Mouse (Mus musculus): ENCODE results near the gene Zfp800. TPM values are rescaled to one million over a fixed set of nuclear protein-coding genes. Genes with fewer than 3 reads are reported as not detected.

Gene Zfp800
- under 1 TPM; 0.11 to 0.57 TPM for polyA plus RNA-seq (2012; fragmentation: generic; extraction: Trizol)

GRCm38 (mm10) chr6:28397681-28398203 is at the start of gene Zfp800:
Gene Zfp800 (minus strand): TSS chr6:28398005.

GRCm38 (mm10) chr6:28428290-28428689 is 30.5 kb upstream of the Zfp800 start, which contains the start of gene Gcc1:
Gene Gcc1 (minus strand): TSS chr6:28428390.

GRCm38 (mm10) chr6:28427096-28427839 is 29.5 kb upstream of the Zfp800 start, which contains the start of gene Fscn3:
Gene Fscn3 (plus strand): TSS chr6:28427789.

GRCm38 (mm10) chr6:28423313-28423712 is 25.5 kb upstream of the Zfp800 start, which contains the start of gene Arf5:
Gene Arf5 (plus strand): TSS chr6:28423560.

Other genes starting within 250 kb of the Zfp800 start
- 100 to 1,000 TPM; 151 to 270 TPM for gene Arf5, start 25.6 kb upstream of the Zfp800 start, polyA plus RNA-seq (2012; fragmentation: generic; extraction: Trizol)
- under 1 TPM in 1 of 2 experiments, not detected in 1; 0.05 TPM for gene Fscn3, start 29.8 kb upstream of the Zfp800 start, polyA plus RNA-seq (2012; fragmentation: generic; extraction: Trizol)
- gene Gcc1, start 30.4 kb upstream of the Zfp800 start, polyA plus RNA-seq (2012; fragmentation: generic; extraction: Trizol), result 1 to 10 TPM in 1 of 2 experiments, under 1 TPM in 1; 0.66 to 7.1 TPM
- gene Pax4, start 51.3 kb upstream of the Zfp800 start, polyA plus RNA-seq (2012; fragmentation: generic; extraction: Trizol), result not detected
- 10 to 100 TPM; 85.6 to 97.7 TPM for gene Snd1, start 77.1 kb upstream of the Zfp800 start, polyA plus RNA-seq (2012; fragmentation: generic; extraction: Trizol)